Mouse (Mus musculus): ENCODE measurements at regions not wholly inside any gene's neighbourhood (a gene's known extent, or its start where the extent isn't known, plus 50 kb on each side); places are given as distances from the start of the nearest gene placed in this dataset.
"Not testable (repeated sequence)": the region's sequence is repeated elsewhere in the genome, so short reads cannot be mapped to it uniquely, and the experiment has no call there.

- no peak for DNase-seq
Observed at GRCm38 (mm10) chr14:102161291-102162284, 431.8 kb downstream of the Lmo7 start.

- not testable (repeated sequence) for DNase-seq
Observed at GRCm38 (mm10) chr14:102150410-102150809, 420.7 kb downstream of the Lmo7 start.

- no peak for DNase-seq
Observed at GRCm38 (mm10) chr14:102142720-102143119, 413.0 kb downstream of the Lmo7 start.

- no peak for DNase-seq
Observed at GRCm38 (mm10) chr14:102138936-102139335, 409.2 kb downstream of the Lmo7 start.

- no peak for DNase-seq
Observed at GRCm38 (mm10) chr14:102118166-102118565, 388.4 kb downstream of the Lmo7 start.

GRCm38 (mm10) chr14:102106165-102106564 lies 376.4 kb downstream of the Lmo7 start:
- DNase-seq: no peak

GRCm38 (mm10) chr14:102094105-102094504 lies 364.3 kb downstream of the Lmo7 start:
- no peak for DNase-seq

- no peak for DNase-seq
Observed at GRCm38 (mm10) chr14:102092557-102092956, 362.8 kb downstream of the Lmo7 start.

- DNase-seq: no peak
Observed at GRCm38 (mm10) chr14:102048932-102049331, 319.2 kb downstream of the Lmo7 start.

GRCm38 (mm10) chr14:102048485-102048884 lies 318.7 kb downstream of the Lmo7 start:
- DNase-seq: no peak

- no peak for DNase-seq
Observed at GRCm38 (mm10) chr14:102038145-102038544, 308.4 kb downstream of the Lmo7 start.

- no peak for DNase-seq
Observed at GRCm38 (mm10) chr14:102037487-102037886, 307.7 kb downstream of the Lmo7 start.

GRCm38 (mm10) chr14:102031047-102031903 lies 301.5 kb downstream of the Lmo7 start:
- DNase-seq: no peak

- no peak for DNase-seq
Observed at GRCm38 (mm10) chr14:102024646-102025045, 294.9 kb downstream of the Lmo7 start.

GRCm38 (mm10) chr14:102020161-102020605 lies 290.4 kb downstream of the Lmo7 start:
- DNase-seq: no peak

- no peak for DNase-seq
Observed at GRCm38 (mm10) chr14:102019320-102019719, 289.6 kb downstream of the Lmo7 start.

- no peak for DNase-seq
Observed at GRCm38 (mm10) chr14:102016572-102016971, 286.8 kb downstream of the Lmo7 start.

GRCm38 (mm10) chr14:102014976-102015603 lies 285.3 kb downstream of the Lmo7 start:
- no peak for DNase-seq

GRCm38 (mm10) chr14:102013238-102013637 lies 283.5 kb downstream of the Lmo7 start:
- DNase-seq: no peak

- no peak for DNase-seq
Observed at GRCm38 (mm10) chr14:101997535-101997934, 267.8 kb downstream of the Lmo7 start.

GRCm38 (mm10) chr14:101984401-101984800 lies 254.6 kb downstream of the Lmo7 start:
- DNase-seq: no peak
